7 mouse cellular contexts compared by ENCODE assay signal in the genomic region with DNA sequence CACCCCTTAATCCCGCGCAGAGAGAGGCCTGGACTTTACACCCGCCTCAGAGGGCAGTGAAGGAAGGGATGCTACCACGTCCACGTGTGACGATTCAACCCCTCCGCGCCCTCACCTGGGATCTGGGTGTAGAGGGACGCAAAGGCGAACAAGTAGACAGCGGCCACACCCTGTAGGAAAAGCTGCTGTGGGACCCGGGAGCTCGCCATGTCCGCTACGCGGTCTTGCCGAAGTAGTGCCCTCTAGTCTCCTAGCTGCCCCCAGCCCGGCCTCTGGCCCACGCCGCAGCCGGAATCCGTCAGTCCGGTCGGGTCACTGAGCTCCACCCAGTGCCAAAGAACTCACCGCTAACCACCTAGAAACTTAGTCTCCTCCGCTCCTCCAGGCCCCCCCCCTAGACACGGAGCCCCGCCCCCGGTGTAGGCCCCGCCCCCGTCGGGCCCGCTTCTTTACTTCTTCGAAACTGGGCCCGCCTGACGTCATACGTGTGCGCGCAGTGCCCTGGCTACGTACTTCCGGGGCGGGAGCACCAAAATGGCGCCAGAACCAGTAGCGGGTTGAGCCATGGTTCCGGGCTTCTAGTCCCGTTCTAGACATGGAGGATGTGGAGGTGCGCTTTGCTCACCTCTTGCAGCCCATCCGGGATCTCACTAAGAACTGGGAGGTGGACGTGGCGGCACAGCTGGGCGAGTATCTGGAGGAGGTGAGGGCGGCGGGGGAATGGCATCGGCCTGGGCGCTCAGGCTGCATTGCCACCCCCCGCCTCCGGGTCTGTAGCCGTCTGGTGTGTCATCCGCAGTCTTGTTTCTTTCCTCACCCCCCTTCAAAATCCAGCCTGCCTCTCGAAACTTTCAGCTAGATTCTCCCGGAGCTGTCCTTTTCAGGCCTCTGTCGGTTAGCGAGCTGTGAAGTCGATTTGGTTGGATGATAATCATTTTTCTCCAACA. TPM values are rescaled to one million over a fixed set of nuclear protein-coding genes. Genes with fewer than 3 reads are reported as not detected.
DNase-seq lines count a peak whose midpoint lies in the region; ATAC-seq and TF ChIP-seq lines count a peak whose summit lies in the region.

A gene (minus strand): TSS at position 419 of the 947 bp plus-strand sequence.
A gene (plus strand): TSS at position 479 of the 947 bp plus-strand sequence.

- H3K36me3 ChIP-seq in intestine, postnatal 0 days (ENCODE audit: control insufficient read depth, insufficient read depth): peaks cover 33% of the 10 kb centered on the region
- H3K36me3 ChIP-seq in midbrain, embryonic 12.5 days: peaks cover 37% of the 10 kb centered on the region
- H3K36me3 ChIP-seq in small intestine, adult 2 months (ENCODE audit: control insufficient read depth, insufficient read depth, low read length): peaks cover 30% of the 10 kb centered on the region

- no peaks in the 10 kb centered on the region for H3K27me3 ChIP-seq in intestine, postnatal 0 days (replicated peaks; ENCODE audit: control insufficient read depth, insufficient read depth, low read length)
- no peaks in the 10 kb centered on the region for H3K27me3 ChIP-seq in midbrain, embryonic 12.5 days
- no peaks in the 10 kb centered on the region for H3K27me3 ChIP-seq in small intestine, adult 2 months (ENCODE audit: control insufficient read depth, insufficient read depth, low read length)

- H3K9me3 ChIP-seq in intestine, postnatal 0 days (ENCODE audit: control insufficient read depth): no peaks in the 10 kb centered on the region
- H3K9me3 ChIP-seq in midbrain, embryonic 12.5 days: no peaks in the 10 kb centered on the region

- peak within 1 kb of the TSS; percentile 82 for H3K9ac ChIP-seq in intestine, postnatal 0 days (ENCODE audit: low read depth, low read length)
- peak within 1 kb of the TSS; percentile 83 for H3K9ac ChIP-seq in midbrain, embryonic 12.5 days (replicated peaks)

- H3K4me3 ChIP-seq in intestine, postnatal 0 days (ENCODE audit: low read depth, low read length): peak within 1 kb of the TSS; percentile 74
- H3K4me3 ChIP-seq in midbrain, embryonic 12.5 days: peak within 1 kb of the TSS; percentile 88
- peak within 1 kb of the TSS; percentile 97 for H3K4me3 ChIP-seq in small intestine, adult 2 months (ENCODE audit: low read depth, low read length)

- peak within 1 kb of the TSS; percentile 82 for H3K4me2 ChIP-seq in intestine, postnatal 0 days (replicated peaks; ENCODE audit: low read depth)
- H3K4me2 ChIP-seq in midbrain, embryonic 12.5 days (replicated peaks): peak within 1 kb of the TSS; percentile 78

- peak; percentile 94 for DNase-seq in adrenal gland, adult 8-10 months
- DNase-seq in embryo, embryonic 9.5 days (ENCODE audit: extremely low spot score): peak; percentile 98
- DNase-seq in gonadal fat pad, adult 2 months (ENCODE audit: low read depth): peak; percentile 47
- DNase-seq in left cerebral cortex, postnatal 4 days: peak; percentile 96

- no peak; the same call in none of the 2 replicates for TF ChIP-seq POLR2A in small intestine, adult 2 months (IDR thresholded peaks at IDR 0.05; ENCODE audit: low read depth, low read length)

- no peak for TF ChIP-seq CTCF in intestine, postnatal 0 days (IDR thresholded peaks at IDR 0.05; ENCODE audit: low read depth)
- no peak for TF ChIP-seq CTCF in small intestine, adult 2 months (IDR thresholded peaks at IDR 0.05; ENCODE audit: extremely low read depth, insufficient read length, insufficient replicate concordance, low read depth, low read length)

- WGBS in intestine, postnatal 0 days: under 1% methylated on average over 63 of the region's 64 CpGs
- WGBS in midbrain, embryonic 12.5 days: under 1% methylated on average over 63 of the region's 64 CpGs
- WGBS in small intestine, adult 2 months: under 1% methylated on average over 64 of the region's 64 CpGs

- peaks cover 6% of the 10 kb centered on the region; the same call in 1 of the 2 replicates for H3K4me1 ChIP-seq in intestine, postnatal 0 days (replicated peaks; ENCODE audit: control insufficient read depth, insufficient read depth, low read length)
- H3K4me1 ChIP-seq in midbrain, embryonic 12.5 days: peaks cover 30% of the 10 kb centered on the region
- H3K4me1 ChIP-seq in small intestine, adult 2 months (ENCODE audit: control insufficient read depth, insufficient read depth, insufficient read length, low read length): peaks cover 8% of the 10 kb centered on the region

- ATAC-seq in intestine, postnatal 0 days: peak; percentile 92
- ATAC-seq in midbrain, embryonic 12.5 days (ENCODE audit: low FRiP score, low read depth): peak; percentile 85

- intact Hi-C loops in left cerebral cortex, postnatal 4 days (cut with DNase I): no loop called here

- H3K27ac ChIP-seq in intestine, postnatal 0 days (ENCODE audit: low read depth, low read length): peak within 1 kb of the TSS; percentile 63
- H3K27ac ChIP-seq in midbrain, embryonic 12.5 days (replicated peaks): peak within 1 kb of the TSS; percentile 85
- peak within 1 kb of the TSS; percentile 65 for H3K27ac ChIP-seq in small intestine, adult 2 months (ENCODE audit: insufficient read depth, low read depth, low read length)

RNA-seq across cellular contexts. Expression of the first gene that starts in this region (rescaled TPM):
- total RNA-seq in adrenal gland, adult 8-10 months (2022): 10 to 100 TPM; 44.4 to 57.5 (median 48.6) TPM
- polyA plus RNA-seq in gonadal fat pad, adult 2 months (2012; rRNA removed): 42.6 and 49.3 TPM in 2 replicates
- 19.1 and 20.5 TPM in 2 replicates for polyA plus RNA-seq in intestine, postnatal 0 days (2015; fragmentation: Nextera tagmentation; extraction: Ambion mirVana)
- total RNA-seq in left cerebral cortex, postnatal 4 days (2021): 10 to 100 TPM; 22.9 to 36.2 TPM
- 44.3 and 48.8 TPM in 2 replicates for polyA plus RNA-seq in midbrain, embryonic 12.5 days (2016; fragmentation: Nextera tagmentation; extraction: Ambion mirVana)
- polyA plus RNA-seq in small intestine, adult 2 months (2012; rRNA removed): 22.8 and 33.3 TPM in 2 replicates

RNA-seq across cellular contexts. Expression of the second gene that starts in this region (rescaled TPM):
- total RNA-seq in adrenal gland, adult 8-10 months (2022): 10 to 100 TPM; 79.1 to 93.1 (median 87.8) TPM
- polyA plus RNA-seq in gonadal fat pad, adult 2 months (2012; rRNA removed): 104 and 155 TPM in 2 replicates
- polyA plus RNA-seq in intestine, postnatal 0 days (2015; fragmentation: Nextera tagmentation; extraction: Ambion mirVana): 55.2 and 65.2 TPM in 2 replicates
- total RNA-seq in left cerebral cortex, postnatal 4 days (2021): 10 to 100 TPM; 86.6 to 93.2 TPM
- polyA plus RNA-seq in midbrain, embryonic 12.5 days (2016; fragmentation: Nextera tagmentation; extraction: Ambion mirVana): 164 and 170 TPM in 2 replicates
- polyA plus RNA-seq in small intestine, adult 2 months (2012; rRNA removed): 56.8 and 149 TPM in 2 replicates

Comparison
In these comparisons a context has a peak if more than half of its experiments do, and no peak if none do; other contexts are left out.
1. Peak in every context shown above with its lines: DNase-seq, ATAC-seq, H3K4me3 ChIP-seq and H3K27ac ChIP-seq.
2. DNase-seq: peak in every context shown above with its lines; median percentile 98 in embryo, embryonic 9.5 days; 96 in left cerebral cortex, postnatal 4 days; 94 in adrenal gland, adult 8-10 months; 47 in gonadal fat pad, adult 2 months.